Mouse (Mus musculus) lung, postnatal 4 days (tissue): ENCODE results near the gene Map2k5.

Experiments used
- DNase-seq, 2 experiments: peaks; one replicate each; pipeline ENCODE4 v3.0.0; 2021

The Map2k5 gene

GRCm38 (mm10) chr9:63122161-63122833 lies 255.4 kb downstream of the Map2k5 start:
- no peak for DNase-seq

- DNase-seq: no peak
Measured at GRCm38 (mm10) chr9:63118385-63118784, 259.3 kb downstream of the Map2k5 start.
